Mouse (Mus musculus) testis, adult 2 months (tissue): ENCODE data around the gene Phykpl.

Experiments
- CTCF ChIP-seq: fragments of 200-500 bp; IDR thresholded peaks from 2 replicates; pipeline ENCODE4 v1.5.1; 2012; ENCODE audit warnings: low read depth, mild to moderate bottlenecking, inconsistent platforms, low read length, moderate library complexity; ENCODE audit not compliant: control insufficient read depth, insufficient read depth, insufficient replicate concordance
- POLR2A ChIP-seq: fragments of 200-500 bp; IDR thresholded peaks from 2 replicates; pipeline ENCODE4 v1.6.1; 2012; ENCODE audit warnings: low read depth, mild to moderate bottlenecking, inconsistent platforms, low read length, moderate library complexity; ENCODE audit not compliant: control insufficient read depth

- TF ChIP-seq CTCF (no peak), POLR2A (no peak)
Observed at GRCm38 (mm10) chr11:51643761-51644160, 59.2 kb downstream of the Phykpl start.
